Mouse (Mus musculus) kidney, postnatal 14 days (tissue): ENCODE measurements around the gene Amdhd1.
A peak's percentile ranks its signal among the peaks of the same experiment; 100 is the strongest.
"Not testable (repeated sequence)": the region's sequence is repeated elsewhere in the genome, so short reads cannot be mapped to it uniquely, and the experiment has no call there.

Experiments
- DNase-seq: peaks from one replicate; pipeline ENCODE4 v3.0.0; 2022; ENCODE audit warnings: mixed read lengths

Gene Amdhd1

GRCm38 (mm10) chr10:93539775-93540430 is at the start of gene Amdhd1:
TSS of gene Amdhd1 (minus strand) at chr10:93540033.
- peak; percentile 88 for DNase-seq

GRCm38 (mm10) chr10:93589281-93589848 is 49.5 kb upstream of the Amdhd1 start, which contains the start of gene Snrpf:
TSS of gene Snrpf (minus strand) at chr10:93589706.
- DNase-seq = peak; percentile 96

- DNase-seq = no peak
These were observed 49.0 kb upstream of the Amdhd1 start for GRCm38 (mm10) chr10:93588796-93589195.

- peak; percentile 81 for DNase-seq
These were observed 37.5 kb upstream of the Amdhd1 start for GRCm38 (mm10) chr10:93577271-93577886.

- DNase-seq = no peak
These were observed 36.1 kb upstream of the Amdhd1 start for GRCm38 (mm10) chr10:93575960-93576359.

GRCm38 (mm10) chr10:93574966-93575365 is 35.1 kb upstream of the Amdhd1 start:
- no peak for DNase-seq

- no peak for DNase-seq
These were observed 32.4 kb upstream of the Amdhd1 start for GRCm38 (mm10) chr10:93572209-93572608.

- DNase-seq = no peak
These were observed 28.8 kb upstream of the Amdhd1 start for GRCm38 (mm10) chr10:93568671-93569070.

GRCm38 (mm10) chr10:93567841-93568566 is 28.2 kb upstream of the Amdhd1 start:
- no peak for DNase-seq

GRCm38 (mm10) chr10:93567066-93567465 is 27.2 kb upstream of the Amdhd1 start:
- no peak for DNase-seq

- DNase-seq = no peak
These were observed 24.8 kb upstream of the Amdhd1 start for GRCm38 (mm10) chr10:93564518-93565090.

- DNase-seq = no peak
These were observed 20.0 kb upstream of the Amdhd1 start for GRCm38 (mm10) chr10:93559786-93560185.

GRCm38 (mm10) chr10:93557971-93558370 is 18.1 kb upstream of the Amdhd1 start:
- DNase-seq = not testable (repeated sequence)

GRCm38 (mm10) chr10:93552596-93552995 is 12.8 kb upstream of the Amdhd1 start:
- no peak for DNase-seq

GRCm38 (mm10) chr10:93549821-93550220 is 10.0 kb upstream of the Amdhd1 start:
- DNase-seq = no peak

- peak; percentile 78 for DNase-seq
These were observed 9.2 kb upstream of the Amdhd1 start for GRCm38 (mm10) chr10:93548991-93549390.

GRCm38 (mm10) chr10:93547741-93548270 is 8.0 kb upstream of the Amdhd1 start:
- no peak for DNase-seq

GRCm38 (mm10) chr10:93544172-93544571 is 4.3 kb upstream of the Amdhd1 start:
- no peak for DNase-seq

GRCm38 (mm10) chr10:93543176-93543575 is 3.3 kb upstream of the Amdhd1 start:
- DNase-seq = peak; percentile 7

GRCm38 (mm10) chr10:93542356-93542755 is 2.5 kb upstream of the Amdhd1 start:
- DNase-seq = no peak

GRCm38 (mm10) chr10:93541585-93541984 is 1.8 kb upstream of the Amdhd1 start:
- no peak for DNase-seq

GRCm38 (mm10) chr10:93540431-93541210 is 788 bp upstream of the Amdhd1 start, which contains the start of gene Ccdc38:
TSS of gene Ccdc38 (plus strand) at chr10:93540632.
- DNase-seq = no peak
